Mouse (Mus musculus) kidney, embryonic 16.5 days (tissue): Measurements from ENCODE around the gene Tuba3a. TPM values are rescaled to one million over a fixed set of nuclear protein-coding genes. Genes with fewer than 3 reads are reported as not detected.
"Not testable (repeated sequence)": the region's sequence is repeated elsewhere in the genome, so short reads cannot be mapped to it uniquely, and the experiment has no call there.

Source experiments
- ATAC-seq: fragments of 200-750 bp; cut with Nextera tagmentation; 2 replicates; pipeline ENCODE4 v1.8.0; 2017; ENCODE audit warnings: moderate TSS enrichment; ENCODE audit not compliant: low FRiP score, low TSS enrichment
- H3K27ac ChIP-seq: fragments of 300-500 bp; sonication (generic); 2 replicates; pipeline ENCODE4 v1.5.1; 2014; ENCODE audit warnings: low read length
- H3K27me3 ChIP-seq: fragments of 300-500 bp; sonication (generic); 2 replicates; pipeline ENCODE4 v1.6.1; 2014; ENCODE audit warnings: low read length, control low read depth, mixed read lengths; ENCODE audit not compliant: insufficient read depth
- H3K36me3 ChIP-seq: fragments of 300-500 bp; sonication (generic); 2 replicates; pipeline ENCODE4 v1.6.1; 2014; ENCODE audit warnings: low read length, control low read depth, mixed read lengths; ENCODE audit not compliant: insufficient read depth
- H3K4me1 ChIP-seq: fragments of 300-500 bp; sonication (generic); 2 replicates; pipeline ENCODE4 v1.6.1; 2014; ENCODE audit warnings: low read length, control low read depth, mixed read lengths; ENCODE audit not compliant: insufficient read depth
- H3K4me2 ChIP-seq: fragments of 300-500 bp; sonication (generic); replicated peaks from 2 replicates; pipeline ENCODE4 v1.6.1; 2014; ENCODE audit warnings: low read depth, low read length
- H3K4me3 ChIP-seq: fragments of 300-500 bp; sonication (generic); 2 replicates; pipeline ENCODE4 v1.5.1; 2014; ENCODE audit warnings: mild to moderate bottlenecking, low read length
- H3K9ac ChIP-seq: fragments of 300-500 bp; sonication (generic); replicated peaks from 2 replicates; pipeline ENCODE4 v1.6.1; 2014; ENCODE audit warnings: low read length
- H3K9me3 ChIP-seq: fragments of 300-500 bp; sonication (generic); 2 replicates; pipeline ENCODE4 v1.6.1; 2016; ENCODE audit warnings: low read length, control low read depth
- WGBS: fragments of 180-500 bp; shearing (Covaris S2); extraction: QIAGEN DNeasy Blood & Tissue Kit; methylation state at CpG from one replicate; pipeline ENCODE4 v1.1.7; 2014; 5-methylcytosine and 5-hydroxymethylcytosine counted together
- polyA plus RNA-seq: library from polyadenylated mRNA; unstranded; fragments of >200 nt; fragmentation: Nextera tagmentation; extraction: Ambion mirVana; gene quantifications from 2 replicates; pipeline ENCODE4 v1.2.1, GENCODE M21; 2015

Tuba3a gene
- polyA plus RNA-seq, 1 experiment from 2014 or later: 0.65 TPM

GRCm38 (mm10) chr6:125292256-125292655, 6.4 kb upstream of the Tuba3a start:
- 92% methylated on average over 7 of the region's 7 CpGs for WGBS
- Histone ChIP-seq H3K9ac (no peak overlapping the region), H3K4me3 (no peak overlapping the region), H3K9me3 (no peaks in the 10 kb centered on the region), H3K4me1 (no peaks in the 10 kb centered on the region), H3K36me3 (no peaks in the 10 kb centered on the region), H3K4me2 (no peak overlapping the region), H3K27ac (no peak overlapping the region), H3K27me3 (no peaks in the 10 kb centered on the region)
- ATAC-seq: no peak

DNA sequence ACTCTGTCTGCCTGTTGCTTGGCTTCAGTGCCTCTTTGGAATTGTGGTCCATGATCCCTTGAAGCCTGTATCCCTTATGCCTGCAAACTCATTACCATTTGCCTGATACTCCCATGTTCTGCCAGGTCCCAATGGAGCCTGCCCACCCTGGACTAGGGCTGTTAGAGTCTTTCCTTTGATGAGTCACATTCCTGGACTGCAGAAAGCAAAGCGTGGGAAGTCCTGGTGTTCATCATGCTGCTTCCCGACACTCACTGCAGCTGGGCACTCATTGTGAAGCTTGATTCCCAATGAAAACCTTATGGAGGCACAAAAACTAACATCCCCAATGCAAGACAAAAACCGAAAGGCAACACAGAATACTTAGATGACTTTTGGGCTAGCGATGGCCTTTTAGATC, 5.5 kb upstream of the Tuba3a start:
- H3K4me1 ChIP-seq: no peaks in the 10 kb centered on the region
- H3K4me2 ChIP-seq: no peak overlapping the region
- WGBS: 79% methylated on average over 4 of the region's 4 CpGs
- H3K9me3 ChIP-seq: no peaks in the 10 kb centered on the region
- H3K36me3 ChIP-seq: no peaks in the 10 kb centered on the region
- no peak overlapping the region for H3K9ac ChIP-seq
- no peak for ATAC-seq
- H3K27me3 ChIP-seq: no peaks in the 10 kb centered on the region
- H3K4me3 ChIP-seq: no peak overlapping the region
- no peak overlapping the region for H3K27ac ChIP-seq

DNA sequence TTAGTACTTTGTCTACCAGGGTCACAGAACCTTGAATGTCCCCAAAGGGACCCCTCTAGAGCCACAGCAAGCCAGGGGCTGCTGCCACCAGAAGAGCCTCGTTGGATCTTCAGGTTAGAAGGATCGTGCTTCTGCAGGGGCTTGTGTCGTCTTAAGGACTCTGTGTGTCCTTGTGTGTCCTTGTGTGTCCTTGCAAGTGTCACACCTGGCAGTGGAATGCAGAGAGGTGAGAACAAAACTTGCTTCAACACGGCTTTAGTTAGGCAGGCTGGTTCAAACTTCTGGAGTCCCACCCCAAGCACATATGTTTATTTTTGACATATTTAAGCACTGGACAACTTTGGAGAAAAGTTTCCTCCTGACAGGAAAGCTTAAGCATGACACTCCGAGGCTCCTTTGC, 2.9 kb upstream of the Tuba3a start:
- Histone ChIP-seq H3K9me3 (no peaks in the 10 kb centered on the region), H3K27me3 (no peaks in the 10 kb centered on the region), H3K4me1 (0 out of 2 replicates have a peak, but pooled peaks cover 3% of the 10 kb centered on the region), H3K9ac (no peak overlapping the region), H3K27ac (no peak overlapping the region), H3K4me3 (no peak overlapping the region), H3K36me3 (no peaks in the 10 kb centered on the region), H3K4me2 (no peak overlapping the region)
- no peak for ATAC-seq
- 75% methylated on average over 5 of the region's 5 CpGs for WGBS

DNA sequence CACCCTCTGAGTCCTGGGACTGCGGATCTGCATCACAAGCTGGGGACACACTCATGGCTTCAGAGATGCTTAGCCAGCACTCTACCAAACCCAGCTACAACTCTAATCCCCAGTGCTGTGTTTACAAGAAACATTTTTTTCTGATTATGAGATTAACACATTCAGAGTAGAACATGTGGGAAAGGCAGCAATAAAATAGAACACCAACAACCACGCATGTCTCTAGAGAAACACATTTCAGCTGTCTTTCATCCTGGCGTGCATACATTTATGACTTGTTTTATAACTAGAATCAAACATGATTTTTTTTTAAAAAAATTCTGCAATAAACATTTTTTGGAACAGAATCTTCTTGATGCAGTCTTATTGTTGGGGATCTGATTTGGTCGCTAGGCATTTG, 1.1 kb upstream of the Tuba3a start:
- ATAC-seq: no peak
- Histone ChIP-seq H3K36me3 (no peaks in the 10 kb centered on the region), H3K4me3 (no peak overlapping the region), H3K4me1 (0 out of 2 replicates have a peak, but pooled peaks cover 3% of the 10 kb centered on the region), H3K4me2 (no peak overlapping the region), H3K27me3 (no peaks in the 10 kb centered on the region), H3K27ac (no peak overlapping the region), H3K9me3 (no peaks in the 10 kb centered on the region), H3K9ac (no peak overlapping the region)
- 75% methylated on average over 4 of the region's 4 CpGs for WGBS

DNA sequence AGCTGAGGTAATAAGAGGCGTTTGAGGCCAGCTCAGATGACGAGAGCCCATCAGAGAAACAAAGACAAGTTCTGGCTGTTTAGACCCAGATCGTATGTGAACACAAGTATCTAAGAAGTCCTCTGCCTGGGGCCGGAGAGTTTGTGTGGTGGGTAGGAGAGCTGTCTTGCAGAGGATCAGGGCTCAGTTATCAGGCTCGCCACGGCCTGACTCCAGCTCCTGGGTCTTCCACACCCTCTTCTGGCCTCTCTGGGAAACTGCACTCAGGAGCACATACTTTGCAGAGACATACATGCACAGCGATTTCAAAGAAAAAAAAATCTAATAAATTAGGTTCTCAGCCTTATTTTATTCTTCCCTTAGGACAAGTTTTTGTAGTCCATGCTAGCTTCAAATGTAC, 1.1 kb downstream of the Tuba3a start:
- H3K4me1 ChIP-seq: 0 out of 2 replicates have a peak, but pooled peaks cover 3% of the 10 kb centered on the region
- no peak overlapping the region for H3K4me2 ChIP-seq
- 90% methylated on average over 7 of the region's 7 CpGs for WGBS
- ATAC-seq: no peak
- H3K27ac ChIP-seq: no peak overlapping the region; the same call in 1 of the 2 replicates
- no peak overlapping the region for H3K9ac ChIP-seq
- H3K9me3 ChIP-seq: no peaks in the 10 kb centered on the region
- no peaks in the 10 kb centered on the region for H3K27me3 ChIP-seq
- H3K36me3 ChIP-seq: no peaks in the 10 kb centered on the region
- no peak overlapping the region for H3K4me3 ChIP-seq

- Histone ChIP-seq H3K4me3 (no peak overlapping the region), H3K9me3 (no peaks in the 10 kb centered on the region), H3K36me3 (no peaks in the 10 kb centered on the region), H3K27ac (no peak overlapping the region), H3K27me3 (no peaks in the 10 kb centered on the region), H3K4me2 (no peak overlapping the region), H3K4me1 (0 out of 2 replicates have a peak, but pooled peaks cover 3% of the 10 kb centered on the region), H3K9ac (no peak overlapping the region)
- 22% methylated on average over 8 of the region's 8 CpGs for WGBS
- ATAC-seq: no peak
Measured at GRCm38 (mm10) chr6:125284250-125284649, 1.6 kb downstream of the Tuba3a start.

DNA sequence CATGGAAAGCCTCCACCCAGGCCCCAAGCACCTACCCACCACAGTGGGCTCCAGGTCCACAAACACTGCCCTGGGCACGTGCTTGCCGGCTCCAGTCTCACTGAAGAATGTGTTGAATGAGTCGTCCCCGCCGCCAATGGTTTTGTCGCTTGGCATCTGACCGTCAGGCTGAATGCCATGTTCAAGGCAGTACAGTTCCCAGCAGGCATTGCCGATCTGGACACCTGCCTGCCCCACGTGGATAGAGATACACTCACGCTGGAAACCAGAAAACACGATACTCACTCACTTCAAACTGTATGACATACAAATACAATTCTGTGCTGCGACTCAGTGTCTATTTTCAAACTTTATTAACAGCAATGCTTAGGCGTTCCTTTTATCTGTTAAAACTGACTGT, 3.1 kb downstream of the Tuba3a start:
- H3K9ac ChIP-seq, H3K4me3 ChIP-seq, H3K4me1 ChIP-seq, H3K27me3 ChIP-seq, H3K27ac ChIP-seq, ATAC-seq, H3K4me2 ChIP-seq, H3K9me3 ChIP-seq, H3K36me3 ChIP-seq: not testable (repeated sequence)
- WGBS: 92% methylated on average over 13 of the region's 13 CpGs

DNA sequence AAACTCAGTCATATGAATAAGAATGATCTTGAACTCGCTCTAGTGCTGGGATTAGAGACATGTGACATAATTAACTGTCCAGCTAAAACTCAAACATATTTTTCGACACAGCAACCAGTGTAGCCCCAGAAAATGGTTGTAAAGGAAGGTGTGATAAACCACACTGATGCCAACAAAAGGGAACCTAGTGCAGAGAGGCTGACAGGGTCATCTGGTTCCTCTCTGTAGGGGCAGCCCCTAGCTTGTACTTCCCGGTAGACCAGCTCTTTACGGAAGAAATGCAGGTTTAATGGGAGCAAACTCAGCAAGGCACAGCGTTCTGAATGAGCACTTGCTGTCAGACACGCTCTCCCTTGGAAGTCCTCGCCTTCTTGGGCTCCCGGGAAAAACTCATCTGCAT, 6.1 kb downstream of the Tuba3a start:
- Histone ChIP-seq H3K4me2 (no peak overlapping the region), H3K4me3 (no peak overlapping the region), H3K27ac (no peak overlapping the region), H3K9me3 (no peaks in the 10 kb centered on the region), H3K36me3 (no peaks in the 10 kb centered on the region), H3K4me1 (0 out of 2 replicates have a peak, but pooled peaks cover 3% of the 10 kb centered on the region), H3K9ac (no peak overlapping the region), H3K27me3 (no peaks in the 10 kb centered on the region)
- 55% methylated on average over 8 of the region's 8 CpGs for WGBS
- ATAC-seq: no peak

DNA sequence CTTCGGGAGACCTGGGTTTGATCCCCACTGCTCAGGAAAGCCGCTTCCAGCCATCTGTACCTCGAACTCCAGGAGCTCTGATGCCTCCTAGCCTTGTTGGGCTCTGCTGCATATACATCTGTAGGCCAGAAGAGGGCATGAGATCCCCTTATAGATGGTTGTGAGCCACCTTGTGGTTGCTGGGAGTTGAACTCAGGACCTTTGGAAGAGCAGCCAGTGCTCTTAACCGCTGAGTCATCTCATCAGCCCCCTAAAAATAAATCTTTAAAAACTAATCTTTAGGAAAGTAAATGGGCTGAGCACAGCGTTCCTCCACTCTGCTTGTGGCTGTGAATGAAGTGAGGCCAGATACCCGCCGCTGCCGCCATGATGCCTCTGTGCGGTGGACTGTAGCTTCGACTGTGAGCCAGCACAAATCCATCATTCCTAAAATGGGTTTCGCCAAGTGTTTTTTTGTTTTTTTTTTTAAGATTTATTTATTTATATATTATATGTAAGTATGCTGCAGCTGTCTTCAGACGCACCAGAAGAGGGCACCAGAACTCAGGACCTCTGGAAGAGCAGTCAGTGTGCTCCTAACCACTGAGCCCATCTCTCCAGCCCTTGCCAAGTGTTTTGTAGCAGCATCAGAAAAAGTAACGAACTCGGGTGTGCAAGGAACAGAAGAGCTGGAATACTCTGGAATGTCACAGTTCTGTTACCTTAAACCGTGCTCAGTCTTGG, 10.8 kb downstream of the Tuba3a start:
- H3K27ac ChIP-seq: no peak overlapping the region
- H3K9ac ChIP-seq: no peak overlapping the region
- H3K36me3 ChIP-seq: no peaks in the 10 kb centered on the region
- WGBS: 50% methylated on average over 15 of the region's 15 CpGs
- no peak overlapping the region for H3K4me2 ChIP-seq
- ATAC-seq: no peak
- no peak overlapping the region for H3K4me3 ChIP-seq
- H3K9me3 ChIP-seq: no peaks in the 10 kb centered on the region
- H3K27me3 ChIP-seq: no peaks in the 10 kb centered on the region; the same call in 1 of the 2 replicates
- H3K4me1 ChIP-seq: peaks cover 3% of the 10 kb centered on the region; the same call in 1 of the 2 replicates

GRCm38 (mm10) chr6:125272228-125272785, 13.5 kb downstream of the Tuba3a start:
- Histone ChIP-seq H3K9me3 (no peaks in the 10 kb centered on the region), H3K9ac (peak overlapping the region; percentile 43), H3K36me3 (no peaks in the 10 kb centered on the region), H3K4me3 (no peak overlapping the region), H3K27ac (no peak overlapping the region), H3K4me1 (peaks cover 3% of the 10 kb centered on the region; the same call in 1 of the 2 replicates), H3K27me3 (no peaks in the 10 kb centered on the region; the same call in 1 of the 2 replicates), H3K4me2 (no peak overlapping the region)
- 76% methylated on average over 10 of the region's 10 CpGs for WGBS
- ATAC-seq: no peak
